Mouse (Mus musculus) lung, adult 2 months (tissue): ENCODE data around the gene Gcnt2. TPM values are rescaled to one million over a fixed set of nuclear protein-coding genes. Genes with fewer than 3 reads are reported as not detected.

Experiments used
- DNase-seq: peaks from one replicate; pipeline ENCODE4 v3.0.0; 2022
- H3K4me1 ChIP-seq: fragments of 200-500 bp; 2 replicates; pipeline ENCODE4 v1.6.1; 2011; ENCODE audit warnings: low read length; ENCODE audit not compliant: control insufficient read depth, insufficient read depth
- H3K4me3 ChIP-seq: fragments of 200-500 bp; replicated peaks from 2 replicates; pipeline ENCODE3; 2011; ENCODE audit warnings: low read depth, mild to moderate bottlenecking, control low read depth, low read length; ENCODE audit errors: extremely low read depth
- CTCF ChIP-seq: fragments of 200-500 bp; IDR thresholded peaks from 2 replicates; pipeline ENCODE4 v1.5.1; 2011; ENCODE audit warnings: mild to moderate bottlenecking, low read length, control low read depth; ENCODE audit not compliant: insufficient read depth
- POLR2A ChIP-seq: fragments of 200-500 bp; IDR thresholded peaks from 2 replicates; pipeline ENCODE4 v1.6.1; 2011; ENCODE audit warnings: low read depth, mild to moderate bottlenecking, control low read depth, low read length, borderline replicate concordance; ENCODE audit errors: extremely low read depth
- WGBS: fragments of 180-500 bp; shearing (Covaris S2); methylation state at CpG from one replicate; pipeline ENCODE4 v1.1.7; 2018; 5-methylcytosine and 5-hydroxymethylcytosine counted together
- polyA plus RNA-seq: library from polyadenylated mRNA; depleted of rRNA; stranded (reverse); fragments of >200 nt; gene quantifications from 2 replicates; pipeline ENCODE4 v1.2.3, GENCODE M21; 2012

Gcnt2 gene
- polyA plus RNA-seq, 1 experiment, result 17.5 TPM

GRCm38 (mm10) chr13:40847898-40848297 lies 11.7 kb upstream of the Gcnt2 start:
- 63% methylated on average over 4 of the region's 4 CpGs for WGBS
- no peak overlapping the region for H3K4me3 ChIP-seq
- TF ChIP-seq POLR2A (no peak), CTCF (no peak)
- no peaks in the 10 kb centered on the region for H3K4me1 ChIP-seq
- no peak for DNase-seq

DNA sequence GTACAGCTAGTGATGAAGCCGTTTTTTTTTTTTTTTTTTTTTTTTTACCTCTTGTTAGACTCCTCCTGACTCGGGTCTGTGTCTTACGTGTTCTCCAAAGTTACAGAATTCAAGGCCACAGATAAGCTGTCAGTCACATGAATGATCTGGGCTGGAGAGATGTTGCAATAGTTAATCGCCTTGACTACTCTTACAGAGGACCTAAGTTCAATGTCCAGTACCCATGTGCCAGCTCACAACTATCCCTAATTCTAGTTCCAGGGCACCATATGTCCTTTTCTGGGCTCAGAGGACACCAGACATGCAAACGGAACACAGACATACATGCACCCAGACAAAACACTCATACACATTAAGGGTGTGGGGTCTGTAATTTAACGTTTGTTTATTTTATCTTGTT lies 8.9 kb upstream of the Gcnt2 start:
- no peak for TF ChIP-seq POLR2A
- no peak for TF ChIP-seq CTCF
- no peak for DNase-seq
- WGBS, result 79% methylated on average over 6 of the region's 6 CpGs
- Histone ChIP-seq H3K4me1 (no peaks in the 10 kb centered on the region; the same call in 1 of the 2 replicates), H3K4me3 (no peak overlapping the region)

- no peaks in the 10 kb centered on the region; the same call in 1 of the 2 replicates for H3K4me1 ChIP-seq
- WGBS, result 92% methylated on average over 7 of the region's 7 CpGs
- DNase-seq, result no peak
- TF ChIP-seq CTCF (no peak), POLR2A (no peak)
- no peak overlapping the region for H3K4me3 ChIP-seq
Measured at GRCm38 (mm10) chr13:40851281-40851680, 8.3 kb upstream of the Gcnt2 start.

GRCm38 (mm10) chr13:40851961-40852360 lies 7.6 kb upstream of the Gcnt2 start:
- H3K4me3 ChIP-seq, result no peak overlapping the region
- WGBS, result 59% methylated on average over 13 of the region's 13 CpGs
- no peak for DNase-seq
- TF ChIP-seq POLR2A (no peak), CTCF (no peak)
- H3K4me1 ChIP-seq, result no peaks in the 10 kb centered on the region; the same call in 1 of the 2 replicates

DNA sequence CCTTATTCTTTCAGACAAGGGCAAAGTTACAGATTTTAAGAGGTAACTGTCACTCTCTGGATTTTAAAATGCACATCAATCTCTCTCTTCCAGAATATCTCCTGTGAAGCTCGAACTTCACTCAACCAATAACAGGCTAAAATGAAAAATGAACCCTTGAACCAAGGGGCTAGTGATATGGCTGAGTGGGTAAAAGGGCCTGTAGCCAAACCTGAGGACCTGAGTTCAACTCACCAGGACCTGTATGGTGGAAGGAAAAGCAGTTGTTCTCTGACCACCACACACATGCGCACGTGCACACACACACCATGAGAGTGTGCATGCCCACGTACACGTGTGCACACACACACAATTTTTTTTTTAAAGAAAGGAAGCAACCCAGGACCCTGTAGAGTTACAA lies 6.8 kb upstream of the Gcnt2 start:
- H3K4me1 ChIP-seq, result no peaks in the 10 kb centered on the region; the same call in 1 of the 2 replicates
- TF ChIP-seq CTCF (no peak), POLR2A (no peak)
- WGBS, result 84% methylated on average over 5 of the region's 5 CpGs
- no peak for DNase-seq
- no peak overlapping the region for H3K4me3 ChIP-seq

- no peaks in the 10 kb centered on the region; the same call in 1 of the 2 replicates for H3K4me1 ChIP-seq
- no peak for DNase-seq
- H3K4me3 ChIP-seq, result no peak overlapping the region
- WGBS, result 68% methylated on average over 4 of the region's 4 CpGs
- TF ChIP-seq POLR2A, result no peak
- TF ChIP-seq CTCF, result no peak
Measured at GRCm38 (mm10) chr13:40853842-40854241, 5.7 kb upstream of the Gcnt2 start.

DNA sequence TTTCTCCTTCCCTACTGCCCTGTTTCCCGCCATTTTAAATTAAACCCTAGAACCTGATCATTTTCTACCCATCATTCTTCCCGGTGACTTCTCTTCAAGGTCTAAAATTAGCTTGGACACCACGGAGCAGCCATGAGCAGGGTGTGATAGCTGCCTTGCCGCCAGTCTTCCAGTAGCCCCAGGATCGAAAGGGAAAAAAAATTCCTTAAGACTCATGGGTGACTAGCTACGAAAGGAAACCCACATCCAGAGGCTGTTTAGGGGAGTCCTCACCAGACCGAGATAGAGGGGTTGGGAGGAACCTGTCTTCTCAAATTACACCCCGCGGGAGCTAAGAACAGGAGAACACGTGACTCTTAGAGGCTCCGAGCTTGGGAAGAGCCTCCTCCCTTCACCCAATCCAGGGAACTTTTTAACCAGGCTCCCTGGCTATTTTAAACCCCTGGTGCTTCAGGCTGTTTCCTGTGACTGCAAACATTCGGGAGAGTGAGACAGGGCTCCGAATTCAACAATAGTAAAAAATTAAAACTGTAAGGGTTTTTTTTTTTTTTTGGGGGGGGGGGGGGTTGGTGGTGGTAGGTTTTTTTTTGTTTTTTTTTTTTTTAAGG lies 5.0 kb upstream of the Gcnt2 start:
- TF ChIP-seq CTCF, result no peak
- no peak for TF ChIP-seq POLR2A
- Histone ChIP-seq H3K4me1 (peaks cover 2% of the 10 kb centered on the region; the same call in 1 of the 2 replicates), H3K4me3 (peak overlapping the region; percentile 57)
- peak; percentile 31 for DNase-seq
- 3% methylated on average over 13 of the region's 13 CpGs for WGBS

- H3K4me1 ChIP-seq, result peaks cover 2% of the 10 kb centered on the region; the same call in 1 of the 2 replicates
- WGBS, result 81% methylated on average over 6 of the region's 6 CpGs
- TF ChIP-seq CTCF (no peak), POLR2A (no peak)
- DNase-seq, result no peak
- H3K4me3 ChIP-seq, result no peak overlapping the region
Measured at GRCm38 (mm10) chr13:40855266-40855665, 4.3 kb upstream of the Gcnt2 start.

- no peak overlapping the region for H3K4me3 ChIP-seq
- TF ChIP-seq CTCF, result no peak
- no peak for TF ChIP-seq POLR2A
- peaks cover 2% of the 10 kb centered on the region; the same call in 1 of the 2 replicates for H3K4me1 ChIP-seq
- no peak for DNase-seq
- 81% methylated on average over 8 of the region's 8 CpGs for WGBS
Measured at GRCm38 (mm10) chr13:40856786-40857185, 2.8 kb upstream of the Gcnt2 start.

DNA sequence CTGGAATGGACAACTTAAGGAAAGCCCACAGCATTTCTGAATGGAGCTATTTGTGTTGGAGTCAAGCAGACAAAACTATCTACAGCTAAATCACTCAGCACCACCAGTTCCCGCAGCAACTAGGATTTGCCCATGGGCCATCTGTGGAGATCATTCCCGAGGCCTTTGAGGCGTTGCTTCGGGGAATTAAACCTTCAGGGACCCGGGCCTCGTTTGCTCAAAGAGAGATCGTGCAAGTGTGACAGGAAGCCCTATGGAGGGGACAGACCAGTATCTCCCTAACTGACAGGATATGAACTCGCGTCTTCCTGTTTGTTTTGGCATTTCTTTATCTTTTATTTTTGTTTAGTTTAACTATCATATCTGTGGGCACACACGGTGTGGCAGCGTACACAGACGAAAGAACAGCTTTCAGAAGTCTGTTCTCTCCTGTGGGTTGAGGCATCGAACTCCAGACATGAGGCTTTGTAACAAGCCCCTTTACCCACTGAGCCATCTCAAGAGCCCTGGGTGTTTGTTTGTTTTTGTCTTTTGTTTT lies 2.2 kb upstream of the Gcnt2 start:
- H3K4me3 ChIP-seq, result no peak overlapping the region
- DNase-seq, result no peak
- TF ChIP-seq CTCF (no peak), POLR2A (no peak)
- H3K4me1 ChIP-seq, result peaks cover 2% of the 10 kb centered on the region; the same call in 1 of the 2 replicates
- 43% methylated on average over 13 of the region's 13 CpGs for WGBS
